Mouse (Mus musculus) frontal cortex, postnatal 36 days (tissue): ENCODE data around the gene Ltbr.
A peak's percentile ranks its signal among the peaks of the same experiment; 100 is the strongest.

ENCODE experiments used
- DNase-seq, 2 experiments: peaks; one replicate each; pipeline ENCODE4 v3.0.0; 2022; ENCODE audit warnings: low spot score in 2 of 2

Gene Ltbr

GRCm38 (mm10) chr6:125313546-125314230 is at the start of gene Ltbr:
Gene Ltbr, minus strand, starts transcription at chr6:125313885.
- DNase-seq: peak in 1 of 2 experiments; percentile 17

- no peak for DNase-seq
Observed at GRCm38 (mm10) chr6:125363021-125363420, 49.3 kb upstream of the Ltbr start.

GRCm38 (mm10) chr6:125361467-125362291 is 48.0 kb upstream of the Ltbr start:
- DNase-seq: peak; percentile 36 to 52

GRCm38 (mm10) chr6:125360846-125361245 is 47.2 kb upstream of the Ltbr start:
- no peak for DNase-seq

- DNase-seq: no peak
Observed at GRCm38 (mm10) chr6:125359999-125360398, 46.3 kb upstream of the Ltbr start.

GRCm38 (mm10) chr6:125357334-125357733 is 43.6 kb upstream of the Ltbr start:
- peak in 1 of 2 experiments; percentile 32 for DNase-seq

GRCm38 (mm10) chr6:125356264-125356663 is 42.6 kb upstream of the Ltbr start:
- DNase-seq: no peak

GRCm38 (mm10) chr6:125355197-125355741 is 41.6 kb upstream of the Ltbr start:
- no peak for DNase-seq

- no peak for DNase-seq
Observed at GRCm38 (mm10) chr6:125354352-125355151, 40.9 kb upstream of the Ltbr start.

- no peak for DNase-seq
Observed at GRCm38 (mm10) chr6:125353655-125354054, 40.0 kb upstream of the Ltbr start.

- no peak for DNase-seq
Observed at GRCm38 (mm10) chr6:125353221-125353620, 39.5 kb upstream of the Ltbr start.

GRCm38 (mm10) chr6:125352811-125353210 is 39.1 kb upstream of the Ltbr start:
- DNase-seq: no peak

- no peak for DNase-seq
Observed at GRCm38 (mm10) chr6:125352046-125352384, 38.3 kb upstream of the Ltbr start.

- DNase-seq: no peak
Observed at GRCm38 (mm10) chr6:125351368-125352045, 37.8 kb upstream of the Ltbr start.

- DNase-seq: no peak
Observed at GRCm38 (mm10) chr6:125350995-125351324, 37.3 kb upstream of the Ltbr start.

GRCm38 (mm10) chr6:125350231-125350994 is 36.7 kb upstream of the Ltbr start:
- no peak for DNase-seq

- DNase-seq: no peak
Observed at GRCm38 (mm10) chr6:125349575-125350230, 36.0 kb upstream of the Ltbr start.

- no peak for DNase-seq
Observed at GRCm38 (mm10) chr6:125348721-125349574, 35.3 kb upstream of the Ltbr start, which contains the start of gene Tnfrsf1a. Gene Tnfrsf1a, plus strand, starts transcription at chr6:125349362.

GRCm38 (mm10) chr6:125346029-125346428 is 32.3 kb upstream of the Ltbr start:
- DNase-seq: no peak
